Mouse (Mus musculus) bone marrow, adult 2 months (tissue): ENCODE data around the gene Zfp286. TPM values are rescaled to one million over a fixed set of nuclear protein-coding genes. Genes with fewer than 3 reads are reported as not detected.

Experiments
- H3K27ac ChIP-seq: fragments of 200-500 bp; 2 replicates; pipeline ENCODE4 v1.5.1; 2012; ENCODE audit warnings: low read depth, mild to moderate bottlenecking, control low read depth, inconsistent platforms, low read length; ENCODE audit not compliant: control insufficient read depth, poor library complexity, insufficient read depth
- H3K4me1 ChIP-seq: fragments of 200-500 bp; 2 replicates; pipeline ENCODE4 v1.6.1; 2011; ENCODE audit warnings: low read length; ENCODE audit not compliant: control insufficient read depth, insufficient read depth
- H3K4me3 ChIP-seq: fragments of 200-500 bp; replicated peaks from 2 replicates; pipeline ENCODE3; 2011; ENCODE audit warnings: mild to moderate bottlenecking, low read depth, low read length, control low read depth; ENCODE audit not compliant: control insufficient read depth
- CTCF ChIP-seq: fragments of 200-500 bp; IDR thresholded peaks from 2 replicates; pipeline ENCODE4 v1.5.1; 2011; ENCODE audit warnings: low read length, control low read depth; ENCODE audit not compliant: control insufficient read depth, insufficient read depth
- POLR2A ChIP-seq: fragments of 200-500 bp; IDR thresholded peaks from 2 replicates; pipeline ENCODE4 v1.6.1; 2011; ENCODE audit warnings: low read depth, mild to moderate bottlenecking, control low read depth, low read length, borderline replicate concordance; ENCODE audit not compliant: control insufficient read depth
- WGBS: fragments of 180-500 bp; shearing (Covaris S2); methylation state at CpG from one replicate; pipeline ENCODE4 v1.1.7; 2018; 5-methylcytosine and 5-hydroxymethylcytosine counted together
- polyA plus RNA-seq: library from polyadenylated mRNA; stranded (reverse); fragments of >200 nt; gene quantifications from 2 replicates; pipeline ENCODE4 v1.2.4, GENCODE M21; 2011; ENCODE audit warnings: low replicate concordance; ENCODE audit not compliant: missing spikeins, insufficient read depth, insufficient read length

Gene Zfp286
- polyA plus RNA-seq, 1 experiment: 2.6 TPM

DNA sequence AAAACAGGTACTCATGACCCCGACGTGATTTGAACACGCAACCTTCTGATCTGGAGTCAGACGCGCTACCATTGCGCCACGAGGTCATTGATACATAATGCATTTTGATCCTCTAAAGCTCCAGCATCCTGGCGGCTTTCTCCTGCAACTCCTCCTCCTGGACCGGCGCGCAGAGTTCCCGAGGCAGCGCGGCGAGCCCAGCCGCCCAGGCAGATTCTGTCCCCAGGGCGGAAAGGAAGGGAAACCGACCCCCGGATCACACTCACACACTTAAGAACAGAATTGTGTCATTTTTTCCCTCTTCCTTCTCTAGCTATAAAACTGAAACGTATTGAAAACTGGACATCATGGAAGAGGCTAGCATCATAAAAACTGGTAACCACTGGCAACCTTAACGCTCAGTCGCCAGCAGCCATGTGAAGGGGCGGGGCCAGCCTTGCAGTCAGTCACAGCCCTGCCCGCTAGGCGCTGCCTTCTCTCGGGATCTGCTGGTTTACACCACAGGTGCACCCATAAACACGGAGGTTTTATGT lies 43.2 kb downstream of the Zfp286 start:
- no peak for TF ChIP-seq POLR2A
- no peak for TF ChIP-seq CTCF
- WGBS: 10% methylated on average over 27 of the region's 27 CpGs
- Histone ChIP-seq H3K27ac (no peak overlapping the region), H3K4me3 (no peak overlapping the region), H3K4me1 (no peaks in the 10 kb centered on the region; the same call in 1 of the 2 replicates)

DNA sequence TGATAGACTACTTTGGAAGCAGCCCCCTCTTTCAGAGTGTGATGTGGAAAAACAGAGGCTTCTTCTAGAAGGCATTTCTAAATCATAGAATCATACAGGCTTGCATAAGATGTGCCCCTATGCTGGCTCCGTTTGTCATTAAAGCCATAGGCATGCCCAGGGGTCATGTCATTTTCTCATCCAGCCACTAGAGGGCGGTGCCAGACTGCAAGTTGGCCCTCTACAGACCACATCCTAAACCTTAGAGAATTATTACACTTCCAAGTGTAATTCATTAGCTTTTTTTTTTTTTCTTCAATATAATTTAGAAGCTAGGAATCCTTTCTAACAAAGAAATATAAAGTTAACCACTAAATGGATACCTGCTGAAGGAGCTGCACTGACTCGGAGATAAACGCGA lies 45.2 kb downstream of the Zfp286 start:
- TF ChIP-seq CTCF (peak; percentile 92), POLR2A (no peak)
- 53% methylated on average over 5 of the region's 5 CpGs for WGBS

DNA sequence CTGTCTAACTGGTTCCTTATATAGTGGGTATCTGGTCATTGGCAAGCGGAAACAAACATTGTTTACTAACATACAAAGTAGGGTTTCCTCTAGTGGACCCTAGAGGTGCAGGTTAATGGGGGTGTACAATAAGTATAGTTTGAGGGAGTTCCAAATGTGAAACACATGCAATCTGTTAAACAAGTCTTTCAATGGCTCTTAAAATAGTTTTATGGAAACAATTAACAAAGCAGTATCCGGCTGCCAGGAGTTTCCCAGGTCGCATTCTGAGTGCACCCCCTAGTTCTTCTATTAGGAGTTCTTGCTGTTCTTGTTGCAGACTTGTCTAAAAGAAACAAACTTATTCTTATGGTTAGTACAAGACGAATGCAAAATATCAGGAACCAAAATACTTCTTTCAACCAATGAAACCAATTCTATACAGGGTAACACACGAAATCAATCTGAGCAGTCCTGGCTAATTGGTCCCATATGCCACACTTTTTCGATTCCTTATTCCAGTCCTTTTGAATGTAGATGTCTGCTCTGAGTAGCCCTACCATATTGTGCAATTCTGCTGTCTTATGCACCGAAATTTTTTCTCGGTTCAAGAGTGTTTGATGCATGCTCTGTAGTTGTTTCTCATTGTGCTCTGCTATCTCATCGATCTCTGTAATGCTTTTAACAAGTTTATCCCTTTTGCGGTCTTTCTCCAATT lies 46.9 kb downstream of the Zfp286 start:
- no peak overlapping the region for H3K27ac ChIP-seq
- TF ChIP-seq POLR2A (no peak), CTCF (no peak)
- no peaks in the 10 kb centered on the region; the same call in 1 of the 2 replicates for H3K4me1 ChIP-seq
- 85% methylated on average over 10 of the region's 10 CpGs for WGBS
- H3K4me3 ChIP-seq: no peak overlapping the region

More for the DNA sequence above, 45.2 kb downstream of the Zfp286 start:
- no peak overlapping the region for H3K27ac ChIP-seq
- no peaks in the 10 kb centered on the region; the same call in 1 of the 2 replicates for H3K4me1 ChIP-seq
- no peak overlapping the region for H3K4me3 ChIP-seq

DNA sequence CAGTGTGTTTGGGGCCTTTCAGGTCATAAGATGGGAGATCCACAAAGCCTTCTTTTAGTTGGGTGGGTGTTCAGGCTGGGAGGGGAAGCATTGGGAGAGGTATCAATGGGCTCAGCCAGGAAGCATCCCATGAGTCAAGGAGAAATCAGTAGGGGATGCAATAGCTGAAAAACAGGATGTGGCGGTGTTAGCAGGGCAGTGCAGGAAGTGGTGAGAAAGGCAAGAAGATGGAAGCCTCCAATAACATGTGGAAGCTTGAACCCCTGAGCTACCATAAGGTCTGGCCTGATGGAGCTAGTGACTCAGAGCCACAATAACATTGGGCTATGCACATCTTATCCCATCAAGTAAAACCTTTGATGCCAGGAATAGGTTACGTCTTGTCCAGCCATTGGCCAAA lies 48.1 kb downstream of the Zfp286 start:
- no peaks in the 10 kb centered on the region for H3K4me1 ChIP-seq
- H3K27ac ChIP-seq: no peak overlapping the region
- no peak for TF ChIP-seq CTCF
- no peak for TF ChIP-seq POLR2A
- WGBS: 59% methylated on average over 2 of the region's 2 CpGs
- H3K4me3 ChIP-seq: no peak overlapping the region

DNA sequence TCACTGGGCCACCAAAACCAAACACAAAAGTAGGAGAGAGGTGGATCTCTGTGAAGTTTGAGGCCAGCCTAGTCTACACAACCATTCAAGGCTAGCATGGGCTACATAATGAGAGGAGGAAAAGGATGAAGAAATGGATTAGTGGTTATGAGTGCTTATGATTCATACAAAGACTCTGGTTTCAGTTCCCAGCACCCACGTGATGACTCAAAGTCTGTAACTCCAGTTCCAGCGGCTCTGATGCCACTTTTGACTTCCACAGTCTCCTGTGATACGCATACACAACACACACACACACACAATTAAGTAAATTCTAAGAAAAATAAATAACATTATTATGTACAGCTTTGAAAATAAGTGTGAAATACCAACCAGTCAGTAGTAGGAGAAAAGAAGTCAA lies 56.6 kb downstream of the Zfp286 start:
- no peak for TF ChIP-seq CTCF
- TF ChIP-seq POLR2A: no peak
- H3K4me3 ChIP-seq: no peak overlapping the region
- no peaks in the 10 kb centered on the region for H3K4me1 ChIP-seq
- 68% methylated on average over 3 of the region's 3 CpGs for WGBS
- H3K27ac ChIP-seq: no peak overlapping the region

DNA sequence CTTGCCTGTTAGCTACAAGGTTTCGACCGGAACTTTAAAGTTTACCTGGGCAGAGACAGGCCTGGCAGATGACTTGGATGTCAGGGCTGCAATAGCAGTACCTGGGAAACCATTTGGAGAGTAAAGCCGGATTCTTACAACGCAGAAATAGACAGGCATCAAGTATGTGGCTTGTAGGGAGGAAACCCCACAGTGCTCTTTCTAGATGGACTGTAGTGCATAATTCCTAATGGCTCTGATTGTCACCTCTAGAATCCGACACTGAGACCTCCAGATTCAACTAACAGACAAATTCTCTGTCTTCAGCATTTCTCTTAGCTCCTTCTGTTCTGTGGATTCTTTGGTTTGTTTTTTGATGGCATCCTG lies 57.3 kb downstream of the Zfp286 start:
- H3K27ac ChIP-seq: no peak overlapping the region
- H3K4me1 ChIP-seq: no peaks in the 10 kb centered on the region
- peak overlapping the region; percentile 84 for H3K4me3 ChIP-seq
- WGBS: 20% methylated on average over 5 of the region's 5 CpGs
- TF ChIP-seq CTCF (no peak), POLR2A (no peak)

DNA sequence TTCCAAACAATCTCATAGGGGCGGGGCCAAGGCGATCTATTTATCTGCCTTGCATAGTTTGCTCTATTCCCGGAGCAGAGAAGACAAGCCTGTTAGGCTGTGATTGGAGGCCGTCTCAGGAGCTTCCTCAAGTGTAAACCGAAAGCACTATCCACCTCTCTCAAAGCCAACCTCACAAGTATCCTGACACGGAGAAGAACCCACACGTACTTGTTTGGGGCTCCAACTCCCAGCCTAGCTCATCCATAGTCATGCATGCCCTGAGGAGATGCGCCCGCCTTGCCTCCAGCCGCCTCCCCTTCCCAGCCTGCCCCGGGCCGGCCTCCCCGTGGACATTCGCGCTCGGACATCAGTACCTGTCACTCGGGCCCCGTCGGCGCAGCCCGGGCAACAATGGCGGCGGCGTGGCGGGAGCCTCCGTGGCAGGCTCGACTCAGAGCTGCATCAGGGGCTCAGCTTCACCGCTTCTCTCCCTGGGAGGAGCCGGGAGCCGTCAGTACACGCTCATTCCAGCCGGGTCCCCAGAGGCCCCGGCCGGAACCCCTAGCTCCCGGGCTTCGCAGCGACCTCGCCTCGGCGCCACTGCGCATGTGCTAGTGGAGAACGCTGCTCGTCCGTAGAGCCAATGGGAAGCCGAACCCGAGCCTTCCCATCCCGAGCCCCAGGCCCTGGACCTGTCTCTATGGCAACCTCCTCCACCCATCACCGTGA lies 57.8 kb downstream of the Zfp286 start, which contains the start of gene Zfp287:
Gene Zfp287 (minus strand): TSS at position 595 of the 711 bp plus-strand sequence.
- TF ChIP-seq POLR2A: peak; percentile 28; the same call in 1 of the 2 replicates
- no peak for TF ChIP-seq CTCF
- H3K4me3 ChIP-seq: peak within 1 kb of the TSS; percentile 84
- WGBS: 2% methylated on average over 48 of the region's 48 CpGs
- H3K27ac ChIP-seq: 0 out of 2 replicates have a peak within 1 kb of the TSS, but pooled peaks have one; percentile 14
- no peaks in the 10 kb centered on the region for H3K4me1 ChIP-seq

DNA sequence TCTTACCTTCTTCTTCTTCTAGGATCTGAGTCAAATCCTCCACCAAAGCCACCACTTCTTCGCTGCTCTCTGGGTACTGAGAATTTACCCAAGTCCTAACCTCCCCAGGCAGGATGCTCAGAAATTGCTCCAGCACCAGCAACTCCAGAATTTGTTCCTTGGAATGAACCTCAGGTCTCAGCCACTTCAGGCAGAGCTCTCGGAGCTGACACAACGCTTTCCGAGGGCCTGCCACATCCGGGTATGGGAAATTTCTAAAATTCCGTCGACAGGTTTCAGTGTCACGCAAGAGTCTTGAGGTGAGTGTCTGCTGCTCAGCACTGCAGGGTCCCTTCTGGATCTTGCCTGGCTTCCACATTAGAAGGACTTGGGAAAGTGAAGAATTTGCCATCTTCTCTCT lies 61.0 kb downstream of the Zfp286 start:
- Histone ChIP-seq H3K27ac (no peak overlapping the region), H3K4me3 (no peak overlapping the region), H3K4me1 (no peaks in the 10 kb centered on the region)
- TF ChIP-seq POLR2A (no peak), CTCF (no peak)
- 83% methylated on average over 8 of the region's 8 CpGs for WGBS

DNA sequence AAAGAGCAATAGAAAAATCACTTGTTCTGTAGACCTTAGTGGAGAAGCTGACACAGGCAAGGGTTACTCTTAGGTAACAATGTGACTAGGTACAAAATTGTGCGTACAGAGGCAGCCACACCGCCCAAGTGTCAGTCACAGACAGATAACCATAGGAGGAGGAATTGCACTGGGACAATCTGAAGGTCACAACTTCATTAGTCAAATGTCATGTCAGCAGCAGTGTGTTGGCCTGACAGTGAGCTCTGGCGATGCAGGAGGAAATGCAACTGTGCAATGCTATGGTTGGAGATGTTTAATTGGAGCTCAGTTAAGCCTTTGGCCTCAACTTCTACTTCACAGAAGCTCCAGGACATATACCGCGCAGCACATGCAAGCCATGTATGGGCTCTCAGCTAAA lies 78.6 kb downstream of the Zfp286 start:
- no peaks in the 10 kb centered on the region for H3K4me1 ChIP-seq
- WGBS: 83% methylated on average over 5 of the region's 5 CpGs
- no peak overlapping the region for H3K27ac ChIP-seq
- no peak for TF ChIP-seq CTCF
- TF ChIP-seq POLR2A: no peak
- H3K4me3 ChIP-seq: no peak overlapping the region
